Mouse (Mus musculus) olfactory bulb, adult 2 months (tissue): ENCODE measurements around the gene Asb9. TPM values are rescaled to one million over a fixed set of nuclear protein-coding genes. Genes with fewer than 3 reads are reported as not detected.

Experiments
- H3K27ac ChIP-seq: fragments of 200-500 bp; 2 replicates; pipeline ENCODE4 v1.5.1; 2012; ENCODE audit warnings: low read depth, low read length; ENCODE audit not compliant: insufficient read depth
- H3K4me1 ChIP-seq: fragments of 200-500 bp; 2 replicates; pipeline ENCODE4 v1.6.1; 2012; ENCODE audit warnings: low read length; ENCODE audit not compliant: control insufficient read depth, insufficient read depth
- H3K4me3 ChIP-seq: fragments of 200-500 bp; 2 replicates; pipeline ENCODE4 v1.5.1; 2012; ENCODE audit warnings: mild to moderate bottlenecking, low read depth, low read length, moderate library complexity; ENCODE audit not compliant: insufficient read depth
- CTCF ChIP-seq: fragments of 200-500 bp; IDR thresholded peaks from 2 replicates; pipeline ENCODE4 v1.5.1; 2012; ENCODE audit warnings: low read depth, mild to moderate bottlenecking, low read length, moderate library complexity; ENCODE audit not compliant: insufficient read depth
- POLR2A ChIP-seq: fragments of 200-500 bp; IDR thresholded peaks from 2 replicates; pipeline ENCODE4 v1.6.1; 2012; ENCODE audit warnings: mild to moderate bottlenecking, low read depth, low read length, moderate library complexity; ENCODE audit not compliant: insufficient read depth
- WGBS: fragments of 180-500 bp; shearing (Covaris S2); methylation state at CpG from one replicate; pipeline ENCODE4 v1.1.7; 2018; 5-methylcytosine and 5-hydroxymethylcytosine counted together
- polyA plus RNA-seq: library from polyadenylated mRNA; stranded (reverse); fragments of >200 nt; gene quantifications from 2 replicates; pipeline ENCODE4 v1.2.4, GENCODE M21; 2012; ENCODE audit warnings: low replicate concordance; ENCODE audit not compliant: missing spikeins, insufficient read depth, insufficient read length

Gene Asb9
- not detected in 2 replicates for polyA plus RNA-seq

- WGBS: 78% methylated on average over 10 of the region's 10 CpGs
- no peak within 1 kb of the TSS for H3K4me3 ChIP-seq
- no peak for TF ChIP-seq CTCF
- TF ChIP-seq POLR2A: no peak
- H3K4me1 ChIP-seq: no peaks in the 10 kb centered on the region
- H3K27ac ChIP-seq: no peak within 1 kb of the TSS
Observed at GRCm38 (mm10) chrX:164505709-164506498, at the start of gene Asb9. Asb9 (plus strand) TSS chrX:164506327.

DNA sequence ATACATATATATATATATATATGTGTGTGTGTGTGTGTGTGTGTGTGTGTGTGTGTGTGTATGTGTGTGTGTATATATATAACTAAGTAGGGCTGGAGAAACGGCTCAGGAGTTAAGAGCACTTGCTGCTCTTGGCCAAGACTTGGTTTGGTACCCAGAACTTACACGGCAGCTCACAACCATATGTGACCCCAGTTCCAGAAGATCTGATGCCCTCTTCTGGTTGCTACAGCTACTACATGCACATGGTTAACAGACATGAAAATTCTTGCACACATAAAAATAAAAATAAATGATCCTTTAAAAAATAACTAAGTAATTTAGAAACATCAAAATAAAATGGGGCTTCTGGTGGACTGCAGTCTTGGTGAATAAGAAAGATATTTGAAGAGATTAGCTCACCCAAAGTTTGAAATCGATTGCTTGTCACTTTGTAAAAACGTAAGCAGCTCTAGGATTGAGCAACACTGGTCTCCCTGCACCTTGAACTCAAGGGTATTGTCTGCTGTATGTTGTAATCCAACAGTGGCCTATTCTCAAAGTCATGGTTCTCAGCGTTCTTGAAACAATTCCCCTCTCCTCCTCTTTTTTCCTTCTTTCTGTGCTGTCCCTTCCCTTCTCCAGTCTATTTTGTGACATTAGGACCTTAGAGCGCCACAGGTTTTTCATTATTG lies 46.8 kb upstream of the Asb9 start:
- WGBS: 72% methylated on average over 6 of the region's 6 CpGs
- no peaks in the 10 kb centered on the region for H3K4me1 ChIP-seq
- H3K4me3 ChIP-seq: no peak overlapping the region
- TF ChIP-seq CTCF (no peak), POLR2A (no peak)
- H3K27ac ChIP-seq: no peak overlapping the region

DNA sequence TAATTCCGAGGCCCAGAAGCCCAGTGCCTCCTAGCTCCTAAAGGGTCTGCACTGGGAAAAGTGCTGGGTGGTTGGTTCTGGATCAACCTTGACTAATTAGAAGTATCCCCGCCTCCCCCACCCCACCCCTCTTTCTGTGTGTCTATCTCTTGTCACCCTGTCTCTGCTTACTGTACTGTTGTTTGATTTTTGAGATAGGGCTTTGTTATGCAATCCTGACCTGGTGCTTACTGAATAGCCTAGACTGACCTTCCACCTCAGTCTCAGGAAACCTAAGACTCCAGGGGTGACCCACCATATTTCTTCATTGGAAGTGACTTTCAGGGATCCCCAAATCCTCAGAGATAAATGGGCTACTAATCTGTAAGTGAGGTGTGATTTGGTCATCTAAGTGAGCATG lies 3.9 kb upstream of the Asb9 start:
- Histone ChIP-seq H3K4me1 (no peaks in the 10 kb centered on the region), H3K27ac (no peak overlapping the region), H3K4me3 (no peak overlapping the region)
- WGBS: 85% methylated on average over 2 of the region's 2 CpGs
- no peak for TF ChIP-seq CTCF
- TF ChIP-seq POLR2A: no peak

GRCm38 (mm10) chrX:164507068-164507467 lies 941 bp downstream of the Asb9 start:
- no peak for TF ChIP-seq CTCF
- no peak for TF ChIP-seq POLR2A

DNA sequence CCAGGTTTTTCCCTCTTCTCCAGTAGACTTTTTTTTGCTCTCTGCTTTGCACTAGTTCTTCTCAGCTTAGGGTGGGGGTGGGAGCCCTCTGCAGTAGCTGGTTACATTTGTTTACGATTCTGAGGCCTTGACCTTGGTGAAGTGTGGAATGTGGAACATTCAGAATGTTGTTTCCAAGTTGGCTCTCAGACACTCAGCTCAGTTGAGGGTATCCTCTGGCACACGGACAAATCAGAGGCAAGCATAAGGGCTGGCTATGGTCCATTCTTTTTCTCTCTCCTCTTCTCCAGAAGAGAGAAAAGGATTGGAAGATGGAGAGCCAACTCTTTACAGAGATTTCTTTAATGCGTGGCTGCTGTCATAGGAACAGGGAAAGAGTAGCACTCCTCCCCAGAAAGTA lies 2.6 kb downstream of the Asb9 start:
- WGBS: 57% methylated on average over 3 of the region's 3 CpGs
- Histone ChIP-seq H3K4me3 (no peak overlapping the region), H3K4me1 (no peaks in the 10 kb centered on the region), H3K27ac (no peak overlapping the region)
- TF ChIP-seq POLR2A: no peak
- no peak for TF ChIP-seq CTCF

More at GRCm38 (mm10) chrX:164507068-164507467, 941 bp downstream of the Asb9 start:
- no peak overlapping the region for H3K27ac ChIP-seq
- no peaks in the 10 kb centered on the region for H3K4me1 ChIP-seq
- H3K4me3 ChIP-seq: no peak overlapping the region
- 73% methylated on average over 4 of the region's 4 CpGs for WGBS

DNA sequence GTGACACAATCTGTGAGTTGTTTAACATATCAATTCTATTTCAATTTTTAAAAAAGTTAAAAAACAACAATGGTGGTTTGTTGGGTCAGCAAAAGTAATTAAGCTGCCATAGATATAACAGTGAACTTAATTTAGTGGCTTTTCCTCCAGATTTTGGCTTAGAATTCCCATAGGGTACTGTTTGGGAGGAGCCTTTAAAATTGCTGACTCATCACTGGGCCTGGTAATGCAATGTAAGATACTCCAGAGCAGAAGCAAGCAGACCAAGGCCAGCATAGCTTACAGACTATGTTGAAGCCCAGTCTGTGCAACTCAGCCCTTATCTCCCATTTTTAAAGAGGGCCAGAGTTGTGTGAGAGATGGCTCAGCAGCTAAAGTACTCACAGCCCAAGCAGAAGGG lies 16.0 kb downstream of the Asb9 start:
- Histone ChIP-seq H3K4me1 (no peaks in the 10 kb centered on the region), H3K27ac (no peak overlapping the region), H3K4me3 (no peak overlapping the region)
- TF ChIP-seq POLR2A (no peak), CTCF (no peak)

DNA sequence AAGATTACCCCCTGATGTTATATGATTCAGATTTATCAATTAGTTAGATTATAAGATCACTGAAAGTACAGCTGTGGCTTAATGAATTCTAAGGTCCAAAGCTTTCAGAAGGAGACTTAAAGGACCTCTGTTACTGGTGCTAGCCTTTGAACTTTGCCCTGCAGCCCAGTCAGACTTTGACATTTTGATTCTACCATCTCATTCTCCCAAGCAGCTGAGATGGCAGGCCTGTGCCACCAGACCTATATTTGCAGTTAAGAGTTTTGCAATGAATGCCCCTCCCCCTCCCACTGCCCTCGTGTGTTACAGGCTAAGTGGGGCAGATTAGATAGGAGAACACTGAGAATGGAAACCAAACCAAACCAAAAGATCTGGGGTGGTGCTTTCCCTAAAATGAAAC lies 20.4 kb downstream of the Asb9 start:
- 52% methylated on average over 1 of the region's 1 CpGs for WGBS
- Histone ChIP-seq H3K4me1 (no peaks in the 10 kb centered on the region), H3K4me3 (no peak overlapping the region), H3K27ac (no peak overlapping the region)
- TF ChIP-seq CTCF (no peak), POLR2A (no peak)

GRCm38 (mm10) chrX:164541436-164542317 lies 35.5 kb downstream of the Asb9 start:
- TF ChIP-seq POLR2A (no peak), CTCF (no peak)
- H3K27ac ChIP-seq: no peak overlapping the region
- no peak overlapping the region for H3K4me3 ChIP-seq
- 25% methylated on average over 10 of the region's 11 CpGs for WGBS
- no peaks in the 10 kb centered on the region for H3K4me1 ChIP-seq
